Mouse (Mus musculus) kidney, embryonic 16.5 days (tissue): ENCODE data around the gene Maml3. TPM values are rescaled to one million over a fixed set of nuclear protein-coding genes. Genes with fewer than 3 reads are reported as not detected.

ENCODE experiments used
- ATAC-seq: fragments of 200-750 bp; cut with Nextera tagmentation; 2 replicates; pipeline ENCODE4 v1.8.0; 2017; ENCODE audit warnings: moderate TSS enrichment; ENCODE audit not compliant: low FRiP score, low TSS enrichment
- H3K27ac ChIP-seq: fragments of 300-500 bp; sonication (generic); 2 replicates; pipeline ENCODE4 v1.5.1; 2014; ENCODE audit warnings: low read length
- H3K27me3 ChIP-seq: fragments of 300-500 bp; sonication (generic); 2 replicates; pipeline ENCODE4 v1.6.1; 2014; ENCODE audit warnings: low read length, control low read depth, mixed read lengths; ENCODE audit not compliant: insufficient read depth
- H3K36me3 ChIP-seq: fragments of 300-500 bp; sonication (generic); 2 replicates; pipeline ENCODE4 v1.6.1; 2014; ENCODE audit warnings: low read length, control low read depth, mixed read lengths; ENCODE audit not compliant: insufficient read depth
- H3K4me1 ChIP-seq: fragments of 300-500 bp; sonication (generic); 2 replicates; pipeline ENCODE4 v1.6.1; 2014; ENCODE audit warnings: low read length, control low read depth, mixed read lengths; ENCODE audit not compliant: insufficient read depth
- H3K4me2 ChIP-seq: fragments of 300-500 bp; sonication (generic); replicated peaks from 2 replicates; pipeline ENCODE4 v1.6.1; 2014; ENCODE audit warnings: low read depth, low read length
- H3K4me3 ChIP-seq: fragments of 300-500 bp; sonication (generic); 2 replicates; pipeline ENCODE4 v1.5.1; 2014; ENCODE audit warnings: mild to moderate bottlenecking, low read length
- H3K9ac ChIP-seq: fragments of 300-500 bp; sonication (generic); replicated peaks from 2 replicates; pipeline ENCODE4 v1.6.1; 2014; ENCODE audit warnings: low read length
- H3K9me3 ChIP-seq: fragments of 300-500 bp; sonication (generic); 2 replicates; pipeline ENCODE4 v1.6.1; 2016; ENCODE audit warnings: low read length, control low read depth
- WGBS: fragments of 180-500 bp; shearing (Covaris S2); extraction: QIAGEN DNeasy Blood & Tissue Kit; methylation state at CpG from one replicate; pipeline ENCODE4 v1.1.7; 2014; 5-methylcytosine and 5-hydroxymethylcytosine counted together
- polyA plus RNA-seq: library from polyadenylated mRNA; unstranded; fragments of >200 nt; fragmentation: Nextera tagmentation; extraction: Ambion mirVana; gene quantifications from 2 replicates; pipeline ENCODE4 v1.2.1, GENCODE M21; 2015

The Maml3 gene
- polyA plus RNA-seq, 1 experiment from 2014 or later = 6.7 TPM

- WGBS = 95% methylated on average over 6 of the region's 6 CpGs
- Histone ChIP-seq H3K9ac (no peak overlapping the region), H3K4me2 (no peak overlapping the region), H3K9me3 (no peaks in the 10 kb centered on the region), H3K4me3 (no peak overlapping the region), H3K27ac (no peak overlapping the region), H3K4me1 (no peaks in the 10 kb centered on the region), H3K36me3 (peaks cover 24% of the 10 kb centered on the region), H3K27me3 (no peaks in the 10 kb centered on the region)
- ATAC-seq = no peak
Measured at GRCm38 (mm10) chr3:51685539-51685938, 419.3 kb downstream of the Maml3 start.

- H3K36me3 ChIP-seq = no peaks in the 10 kb centered on the region
- no peak overlapping the region for H3K4me2 ChIP-seq
- no peak for ATAC-seq
- no peak overlapping the region for H3K9ac ChIP-seq
- no peak overlapping the region for H3K27ac ChIP-seq
- 0 out of 2 replicates have a peak, but pooled peaks cover 3% of the 10 kb centered on the region for H3K4me1 ChIP-seq
- H3K4me3 ChIP-seq = no peak overlapping the region
- 78% methylated on average over 3 of the region's 3 CpGs for WGBS
- H3K9me3 ChIP-seq = no peaks in the 10 kb centered on the region
- H3K27me3 ChIP-seq = 0 out of 2 replicates have a peak, but pooled peaks cover 3% of the 10 kb centered on the region
Measured at GRCm38 (mm10) chr3:51674963-51675362, 429.9 kb downstream of the Maml3 start.

DNA sequence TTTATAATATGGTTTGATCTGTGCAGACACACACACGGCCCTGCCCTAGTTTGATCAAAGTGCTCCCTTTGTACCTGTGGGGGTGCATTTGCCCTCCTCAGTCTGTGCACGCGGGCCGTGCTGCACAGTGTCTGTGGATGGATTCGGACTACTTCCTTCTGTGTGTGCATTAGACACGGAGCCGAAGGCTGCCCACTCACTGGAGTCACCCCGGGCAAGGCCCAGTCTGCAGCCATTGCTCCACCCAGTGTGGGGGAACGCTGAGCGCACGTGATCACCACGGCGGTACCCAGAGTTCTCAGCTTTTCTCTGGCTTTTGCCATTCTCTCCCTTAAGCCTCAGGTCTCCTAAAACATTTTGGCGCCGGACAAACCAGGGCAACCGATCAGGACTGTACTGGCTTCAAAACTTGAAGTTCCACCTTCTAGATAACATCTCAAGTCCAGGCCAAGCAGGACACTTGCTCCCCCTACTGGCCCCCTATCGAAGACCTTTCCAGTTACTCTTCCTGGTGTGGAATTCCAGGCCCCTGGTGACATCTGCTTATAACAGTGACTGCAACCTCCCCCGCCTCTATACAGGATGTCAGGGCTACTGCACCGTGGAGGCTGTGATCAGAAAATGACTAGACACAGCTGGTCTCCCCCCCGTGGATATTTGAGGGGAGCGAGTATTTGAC, 431.3 kb downstream of the Maml3 start:
- Histone ChIP-seq H3K27ac (no peak overlapping the region), H3K4me2 (no peak overlapping the region), H3K9ac (no peak overlapping the region), H3K36me3 (no peaks in the 10 kb centered on the region), H3K9me3 (no peaks in the 10 kb centered on the region), H3K4me1 (peaks cover 5% of the 10 kb centered on the region; the same call in 1 of the 2 replicates), H3K27me3 (0 out of 2 replicates have a peak, but pooled peaks cover 3% of the 10 kb centered on the region), H3K4me3 (no peak overlapping the region)
- WGBS = 68% methylated on average over 21 of the region's 21 CpGs
- peak; percentile 68 for ATAC-seq

DNA sequence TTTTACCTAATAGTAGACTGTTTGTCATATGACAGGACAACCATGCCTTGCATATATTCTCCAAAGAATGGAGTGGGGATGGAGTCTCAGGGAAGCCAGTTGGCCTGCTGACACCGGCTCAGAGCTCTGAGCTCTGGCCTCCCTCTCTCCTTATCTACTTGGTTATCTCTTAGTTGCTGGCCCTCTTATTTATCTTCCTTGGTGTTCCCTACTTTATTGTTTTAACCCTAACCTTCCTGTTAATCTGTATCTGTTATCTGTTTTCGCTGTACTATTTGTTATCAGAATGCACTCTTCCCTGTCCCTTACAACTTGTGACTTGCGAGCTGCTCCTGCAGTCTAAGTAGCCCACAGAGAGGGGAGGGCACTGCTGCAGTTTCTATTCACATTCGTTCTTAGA, 432.2 kb downstream of the Maml3 start:
- no peak overlapping the region for H3K4me3 ChIP-seq
- H3K36me3 ChIP-seq = no peaks in the 10 kb centered on the region
- no peak overlapping the region for H3K4me2 ChIP-seq
- no peaks in the 10 kb centered on the region for H3K9me3 ChIP-seq
- ATAC-seq = no peak
- H3K4me1 ChIP-seq = peaks cover 8% of the 10 kb centered on the region; the same call in 1 of the 2 replicates
- 0 out of 2 replicates have a peak, but pooled peaks cover 3% of the 10 kb centered on the region for H3K27me3 ChIP-seq
- no peak overlapping the region for H3K9ac ChIP-seq
- H3K27ac ChIP-seq = no peak overlapping the region
- WGBS = 69% methylated on average over 4 of the region's 4 CpGs

DNA sequence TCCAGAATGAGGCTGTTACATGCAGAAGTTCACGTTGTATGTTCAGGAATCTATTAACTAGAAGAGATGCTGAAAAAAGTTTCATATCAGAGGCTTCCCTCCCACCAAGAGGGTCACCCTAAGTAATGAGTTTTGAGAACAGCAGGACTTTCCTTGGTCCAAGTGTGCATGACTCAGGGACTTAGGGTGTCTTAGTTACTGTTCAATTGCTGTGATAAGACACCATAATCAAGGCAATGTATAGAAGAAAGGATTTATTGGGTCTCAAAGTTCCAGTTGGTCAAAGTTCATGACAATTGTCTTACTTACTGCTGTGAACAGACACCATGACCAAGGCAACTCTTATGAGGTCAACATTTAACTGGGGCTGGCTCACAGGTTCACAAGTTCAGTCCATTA, 433.8 kb downstream of the Maml3 start:
- 0 out of 2 replicates have a peak, but pooled peaks cover under 1% of the 10 kb centered on the region for H3K27me3 ChIP-seq
- H3K4me3 ChIP-seq = no peak overlapping the region
- peaks cover 8% of the 10 kb centered on the region; the same call in 1 of the 2 replicates for H3K4me1 ChIP-seq
- H3K27ac ChIP-seq = no peak overlapping the region
- no peak for ATAC-seq
- no peak overlapping the region for H3K4me2 ChIP-seq
- no peak overlapping the region for H3K9ac ChIP-seq
- H3K36me3 ChIP-seq = no peaks in the 10 kb centered on the region
- 93% methylated on average over 1 of the region's 1 CpGs for WGBS
- no peaks in the 10 kb centered on the region for H3K9me3 ChIP-seq

DNA sequence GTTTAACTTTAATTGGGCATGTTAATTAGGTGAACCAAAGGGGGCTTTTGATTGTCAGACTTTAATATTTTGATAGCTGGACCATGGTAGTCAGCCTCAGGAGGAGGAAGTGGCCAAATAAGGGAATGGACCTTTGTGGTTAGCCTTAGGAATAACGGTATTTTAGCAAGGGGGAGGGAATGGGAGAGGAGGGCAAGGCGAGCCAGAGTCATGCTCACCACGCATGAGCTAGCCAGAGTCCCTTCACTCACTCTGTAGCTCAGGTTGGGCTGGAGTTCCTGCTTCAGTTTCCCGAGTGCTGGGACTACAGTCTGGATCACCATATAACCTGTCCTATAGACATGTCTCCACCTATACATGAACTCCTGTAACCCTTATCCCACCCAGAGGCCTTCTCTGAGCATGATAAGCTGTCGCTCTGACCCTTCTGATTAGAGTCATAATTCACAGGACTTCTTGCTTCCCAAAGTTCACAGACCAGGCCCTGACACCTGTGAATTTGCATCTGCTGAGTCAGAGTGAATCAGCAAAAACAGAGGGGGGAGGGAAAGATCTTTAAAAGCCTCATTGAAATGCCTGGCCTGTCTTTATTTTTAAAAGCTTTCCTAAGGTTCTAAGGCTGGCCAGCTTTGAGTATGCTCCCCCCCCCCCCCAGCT, 434.3 kb downstream of the Maml3 start:
- Histone ChIP-seq H3K4me1 (peaks cover 8% of the 10 kb centered on the region; the same call in 1 of the 2 replicates), H3K36me3 (no peaks in the 10 kb centered on the region), H3K9me3 (no peaks in the 10 kb centered on the region), H3K9ac (no peak overlapping the region), H3K27me3 (no peaks in the 10 kb centered on the region), H3K4me2 (no peak overlapping the region), H3K27ac (no peak overlapping the region), H3K4me3 (no peak overlapping the region)
- 62% methylated on average over 5 of the region's 5 CpGs for WGBS
- no peak for ATAC-seq

DNA sequence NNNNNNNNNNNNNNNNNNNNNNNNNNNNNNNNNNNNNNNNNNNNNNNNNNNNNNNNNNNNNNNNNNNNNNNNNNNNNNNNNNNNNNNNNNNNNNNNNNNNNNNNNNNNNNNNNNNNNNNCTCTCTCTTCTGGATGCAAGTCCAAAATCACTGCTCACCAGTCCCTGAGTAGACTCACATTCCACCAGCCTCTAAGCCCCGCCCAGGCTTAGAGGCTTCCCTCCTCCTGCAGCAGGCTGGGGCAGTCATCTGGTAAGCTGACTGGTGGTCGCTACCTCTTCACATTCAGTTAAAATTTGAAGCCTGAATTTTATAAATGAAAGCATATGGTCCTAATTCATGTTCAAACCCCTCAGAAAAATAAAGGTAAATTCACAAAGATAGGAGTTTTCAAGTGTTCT, 436.3 kb downstream of the Maml3 start:
- 42% methylated on average over 2 of the region's 2 CpGs for WGBS
- no peaks in the 10 kb centered on the region for H3K27me3 ChIP-seq
- H3K9ac ChIP-seq = no peak overlapping the region
- no peaks in the 10 kb centered on the region for H3K36me3 ChIP-seq
- H3K4me2 ChIP-seq = no peak overlapping the region
- no peak overlapping the region for H3K4me3 ChIP-seq
- no peaks in the 10 kb centered on the region for H3K9me3 ChIP-seq
- no peak overlapping the region for H3K27ac ChIP-seq
- ATAC-seq = no peak
- peaks cover 5% of the 10 kb centered on the region; the same call in 1 of the 2 replicates for H3K4me1 ChIP-seq

DNA sequence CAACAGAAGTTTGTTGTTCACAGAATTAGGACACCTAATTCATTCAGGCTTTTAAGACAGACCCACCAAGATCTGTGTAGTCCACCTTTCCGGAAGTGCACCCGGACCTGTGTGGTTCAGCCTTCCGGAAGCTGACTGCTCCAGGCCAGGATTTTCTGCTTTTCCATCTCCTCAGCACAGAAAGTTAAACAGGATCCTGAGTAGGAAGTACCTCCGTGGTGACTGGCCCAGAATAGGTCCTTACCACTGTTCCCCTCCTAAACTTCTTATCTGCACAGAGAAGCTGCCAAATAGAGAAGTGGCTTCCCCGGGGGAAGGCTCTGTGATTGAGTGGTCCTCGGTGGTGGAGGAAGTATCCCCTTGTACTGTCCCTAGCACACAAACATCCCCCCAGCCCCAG, 442.3 kb downstream of the Maml3 start:
- ATAC-seq = no peak
- H3K4me3 ChIP-seq = no peak overlapping the region

GRCm38 (mm10) chr3:51661880-51662550, 442.9 kb downstream of the Maml3 start:
- Histone ChIP-seq H3K27ac (no peak overlapping the region), H3K4me2 (no peak overlapping the region), H3K9ac (no peak overlapping the region), H3K4me1 (no peaks in the 10 kb centered on the region), H3K9me3 (no peaks in the 10 kb centered on the region), H3K36me3 (no peaks in the 10 kb centered on the region), H3K4me3 (no peak overlapping the region), H3K27me3 (no peaks in the 10 kb centered on the region)
- no peak for ATAC-seq
- 84% methylated on average over 11 of the region's 11 CpGs for WGBS

More for the DNA sequence above, 442.3 kb downstream of the Maml3 start:
- Histone ChIP-seq H3K4me2 (no peak overlapping the region), H3K9ac (no peak overlapping the region), H3K9me3 (no peaks in the 10 kb centered on the region), H3K4me1 (no peaks in the 10 kb centered on the region), H3K27ac (no peak overlapping the region), H3K27me3 (no peaks in the 10 kb centered on the region), H3K36me3 (no peaks in the 10 kb centered on the region)
- 50% methylated on average over 6 of the region's 6 CpGs for WGBS
